Mouse (Mus musculus): ENCODE data around the gene A530084C06Rik.

- TF ChIP-seq CTCF (IDR thresholded peaks at IDR 0.05) (peak; percentile 83), EP300 (IDR thresholded peaks at IDR 0.05) (no peak)
Observed at GRCm38 (mm10) chr13:31579866-31580265, 20.7 kb upstream of the A530084C06Rik start.

Measured in lung, postnatal 0 days (tissue).